Mouse (Mus musculus) forebrain, embryonic 16.5 days (tissue): ENCODE data around the gene Mmp25. TPM values are rescaled to one million over a fixed set of nuclear protein-coding genes. Genes with fewer than 3 reads are reported as not detected.
"Not testable (repeated sequence)": the region's sequence is repeated elsewhere in the genome, so short reads cannot be mapped to it uniquely, and the experiment has no call there.

Experiments used
- ATAC-seq: fragments of 200-750 bp; cut with Nextera tagmentation; 2 replicates; pipeline ENCODE4 v1.8.0; 2017; ENCODE audit warnings: mild to moderate bottlenecking, moderate library complexity
- H3K27ac ChIP-seq: fragments of 300-500 bp; sonication (generic); 2 replicates; pipeline ENCODE4 v1.5.1; 2014; ENCODE audit warnings: low read length, control low read depth
- H3K27me3 ChIP-seq: fragments of 300-500 bp; sonication (generic); replicated peaks from 2 replicates; pipeline ENCODE4 v1.6.1; 2014; ENCODE audit warnings: low read length; ENCODE audit not compliant: control insufficient read depth, insufficient read depth
- H3K36me3 ChIP-seq: fragments of 300-500 bp; sonication (generic); 2 replicates; pipeline ENCODE4 v1.6.1; 2014; ENCODE audit not compliant: control insufficient read depth, insufficient read depth
- H3K4me1 ChIP-seq: fragments of 300-500 bp; sonication (generic); replicated peaks from 2 replicates; pipeline ENCODE4 v1.6.1; 2014; ENCODE audit warnings: low read length; ENCODE audit not compliant: control insufficient read depth, insufficient read depth
- H3K4me2 ChIP-seq: fragments of 300-500 bp; sonication (generic); 2 replicates; pipeline ENCODE4 v1.6.1; 2014; ENCODE audit warnings: mild to moderate bottlenecking, low read length, control low read depth
- H3K4me3 ChIP-seq: fragments of 300-500 bp; sonication (generic); replicated peaks from 2 replicates; pipeline ENCODE4 v1.5.1; 2014; ENCODE audit warnings: mild to moderate bottlenecking, low read length, control low read depth
- H3K9ac ChIP-seq: fragments of 300-500 bp; sonication (generic); replicated peaks from 2 replicates; pipeline ENCODE4 v1.6.1; 2014; ENCODE audit warnings: low read depth, low read length, control low read depth
- H3K9me3 ChIP-seq: fragments of 300-500 bp; sonication (generic); 2 replicates; pipeline ENCODE4 v1.6.1; 2016; ENCODE audit warnings: low read length; ENCODE audit not compliant: control insufficient read depth
- WGBS: fragments of 180-500 bp; shearing (Covaris S2); extraction: QIAGEN DNeasy Blood & Tissue Kit; methylation state at CpG from one replicate; pipeline ENCODE4 v1.1.7; 2014; 5-methylcytosine and 5-hydroxymethylcytosine counted together
- polyA plus RNA-seq: library from polyadenylated mRNA; unstranded; fragments of >200 nt; fragmentation: Nextera tagmentation; extraction: Ambion mirVana; gene quantifications from 2 replicates; pipeline ENCODE4 v1.2.1, GENCODE M21; 2015

The Mmp25 gene
- polyA plus RNA-seq, 1 experiment from 2014 or later, result 1.2 TPM

- Histone ChIP-seq H3K4me2 (peak within 1 kb of the TSS; percentile 77), H3K27ac (peak within 1 kb of the TSS; percentile 35; the same call in 1 of the 2 replicates), H3K36me3 (no peaks in the 10 kb centered on the region), H3K4me3 (peak within 1 kb of the TSS; percentile 53), H3K4me1 (peaks cover 10% of the 10 kb centered on the region), H3K9me3 (no peaks in the 10 kb centered on the region), H3K9ac (peak within 1 kb of the TSS; percentile 55), H3K27me3 (no peaks in the 10 kb centered on the region)
- ATAC-seq, result peak; percentile 95
- 7% methylated on average over 31 of the region's 31 CpGs for WGBS
Measured at GRCm38 (mm10) chr17:23598582-23599552, 46.2 kb downstream of the Mmp25 start, which contains the start of gene Zfp13. TSS of gene Zfp13 (minus strand) at chr17:23599487.

DNA sequence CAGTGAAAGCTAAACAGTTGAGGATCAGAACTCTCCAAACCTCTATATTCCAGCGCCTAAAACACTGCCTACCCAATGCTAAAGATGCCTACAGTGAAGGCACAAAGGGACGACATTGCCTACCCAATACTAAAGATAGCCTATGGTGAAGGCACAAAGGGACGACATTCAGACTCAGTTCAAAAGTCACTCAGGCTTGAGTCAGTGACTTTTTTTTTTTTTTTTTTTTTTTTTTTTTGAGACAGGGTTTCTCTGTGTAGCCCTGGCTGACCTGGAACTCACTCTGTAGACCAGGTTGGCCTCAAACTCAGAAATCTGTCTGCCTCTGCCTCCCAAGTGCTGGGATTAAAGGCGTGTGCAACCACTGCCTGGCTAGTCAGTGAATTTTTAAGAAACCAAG lies 49.9 kb downstream of the Mmp25 start:
- H3K9me3 ChIP-seq, H3K27me3 ChIP-seq, H3K36me3 ChIP-seq, H3K4me3 ChIP-seq, H3K27ac ChIP-seq, H3K4me2 ChIP-seq, ATAC-seq, H3K9ac ChIP-seq: not testable (repeated sequence)
- peaks cover 21% of the 10 kb centered on the region for H3K4me1 ChIP-seq
- WGBS, result 74% methylated on average over 4 of the region's 4 CpGs

GRCm38 (mm10) chr17:23592926-23593300 lies 52.2 kb downstream of the Mmp25 start:
- Histone ChIP-seq H3K27me3 (no peaks in the 10 kb centered on the region), H3K27ac (peak overlapping the region; percentile 77), H3K4me2 (peak overlapping the region; percentile 82), H3K9me3 (no peaks in the 10 kb centered on the region), H3K9ac (peak overlapping the region; percentile 68), H3K36me3 (no peaks in the 10 kb centered on the region), H3K4me3 (peak overlapping the region; percentile 54), H3K4me1 (peaks cover 11% of the 10 kb centered on the region)
- peak; percentile 75 for ATAC-seq
- WGBS, result 9% methylated on average over 13 of the region's 13 CpGs

DNA sequence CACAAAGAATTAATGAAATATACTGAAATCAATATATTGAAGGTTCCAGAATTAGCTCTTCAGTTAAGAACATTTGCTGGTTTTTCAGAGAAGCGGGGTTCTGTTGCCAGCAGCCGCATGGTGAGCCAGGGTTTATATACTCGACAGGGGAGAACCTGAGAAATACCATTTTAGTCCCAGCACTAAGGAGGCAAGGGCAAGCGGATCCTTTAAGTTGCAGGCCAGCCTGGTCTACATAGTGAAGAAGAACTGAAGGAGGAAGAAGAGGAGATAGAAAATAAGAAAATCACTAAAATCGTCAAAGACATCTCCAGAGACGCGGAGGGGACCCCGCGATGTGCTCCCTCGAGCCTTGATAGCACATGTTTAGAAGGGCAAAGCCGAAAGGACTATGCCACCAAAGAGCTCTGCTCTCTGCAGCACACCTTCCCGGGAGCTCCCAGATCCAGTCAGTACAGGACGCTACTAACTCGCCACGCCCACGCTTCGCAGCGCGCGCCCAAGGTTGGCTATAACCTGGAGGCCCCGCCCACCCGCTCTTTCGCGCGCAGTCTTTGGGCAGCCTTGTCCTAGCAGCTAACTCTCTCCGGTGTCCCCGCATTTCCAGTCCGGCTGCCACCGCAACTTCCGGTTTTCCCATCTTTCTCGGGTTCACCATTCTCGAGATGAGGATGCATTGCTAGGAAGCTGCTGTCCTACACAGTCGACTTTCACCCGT lies 52.7 kb downstream of the Mmp25 start:
- H3K4me3 ChIP-seq, result peak overlapping the region; percentile 54
- 6% methylated on average over 34 of the region's 34 CpGs for WGBS

DNA sequence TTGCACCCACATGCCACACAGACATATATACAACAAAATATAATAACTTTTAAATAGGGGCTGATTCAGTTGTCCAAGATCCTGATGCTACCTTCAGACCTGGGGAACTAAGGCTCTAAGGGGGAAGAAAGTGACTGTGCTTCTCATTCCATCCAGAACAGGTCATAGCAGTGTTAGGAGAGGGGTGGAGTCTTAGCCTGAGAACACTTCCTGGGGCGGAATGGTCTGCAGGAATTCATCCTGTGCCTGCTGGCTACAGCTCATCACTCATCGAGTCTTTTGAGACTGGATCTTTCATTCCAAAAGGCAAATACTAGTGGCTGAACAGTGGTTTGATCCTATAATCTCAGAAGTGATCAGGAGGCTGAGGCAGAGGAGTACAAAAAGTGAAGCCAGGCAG lies 57.8 kb downstream of the Mmp25 start:
- H3K36me3 ChIP-seq, result no peaks in the 10 kb centered on the region
- H3K27me3 ChIP-seq, result no peaks in the 10 kb centered on the region
- no peak overlapping the region for H3K9ac ChIP-seq
- H3K4me2 ChIP-seq, result no peak overlapping the region
- WGBS, result 77% methylated on average over 2 of the region's 2 CpGs
- no peak for ATAC-seq
- no peak overlapping the region for H3K4me3 ChIP-seq
- H3K9me3 ChIP-seq, result no peaks in the 10 kb centered on the region
- H3K27ac ChIP-seq, result no peak overlapping the region
- peaks cover 31% of the 10 kb centered on the region for H3K4me1 ChIP-seq

More for the DNA sequence above, 52.7 kb downstream of the Mmp25 start:
- no peaks in the 10 kb centered on the region for H3K27me3 ChIP-seq
- H3K4me2 ChIP-seq, result peak overlapping the region; percentile 82
- peak overlapping the region; percentile 68 for H3K9ac ChIP-seq
- ATAC-seq, result peak; percentile 99
- peak overlapping the region; percentile 77 for H3K27ac ChIP-seq
- no peaks in the 10 kb centered on the region for H3K9me3 ChIP-seq
- H3K36me3 ChIP-seq, result no peaks in the 10 kb centered on the region
- peaks cover 11% of the 10 kb centered on the region for H3K4me1 ChIP-seq

DNA sequence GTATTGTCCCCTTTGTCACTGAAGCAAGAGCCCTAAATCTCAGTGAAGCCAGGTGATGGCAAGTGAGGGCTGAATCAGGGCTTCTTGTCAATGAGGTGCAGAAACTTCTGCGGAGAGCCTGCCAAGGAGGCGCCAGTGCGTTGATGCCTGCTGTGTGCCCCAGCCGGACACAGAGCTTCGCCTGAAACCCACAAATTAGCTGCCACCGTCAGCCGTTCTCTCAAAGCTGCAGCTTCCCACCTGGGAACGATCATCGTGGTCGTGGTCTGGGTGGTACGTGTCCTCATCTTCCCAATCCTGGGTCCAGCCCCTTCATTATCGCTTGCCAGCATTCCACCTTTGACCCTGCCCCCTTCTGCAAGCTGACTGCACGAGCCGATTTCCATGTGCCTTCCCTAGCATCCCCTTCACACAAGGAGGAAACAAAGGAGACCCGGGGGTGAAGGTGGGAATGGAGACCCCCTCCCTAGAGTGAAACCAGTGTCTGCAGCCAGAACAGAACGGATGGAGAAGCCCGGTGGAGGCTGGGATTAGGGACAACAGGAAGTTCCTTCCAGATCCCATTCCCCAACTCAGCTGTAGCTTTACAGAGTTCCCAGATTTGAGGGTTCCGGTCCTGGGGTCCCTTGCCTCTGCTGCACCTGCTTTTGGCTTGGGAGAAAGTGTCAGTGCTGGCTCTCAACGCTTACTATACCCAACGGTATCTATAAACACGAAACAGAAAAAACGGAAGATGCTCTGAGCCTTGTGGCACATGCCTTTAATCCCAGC lies 59.2 kb downstream of the Mmp25 start:
- under 1% methylated on average over 22 of the region's 22 CpGs for WGBS
- Histone ChIP-seq H3K27ac (0 out of 2 replicates have a peak overlapping the region, but pooled peaks have one; percentile 9), H3K9ac (peak overlapping the region; percentile 85), H3K36me3 (no peaks in the 10 kb centered on the region), H3K4me1 (peaks cover 26% of the 10 kb centered on the region), H3K9me3 (no peaks in the 10 kb centered on the region), H3K4me2 (peak overlapping the region; percentile 82), H3K27me3 (no peaks in the 10 kb centered on the region), H3K4me3 (peak overlapping the region; percentile 72)
- peak; percentile 95 for ATAC-seq

DNA sequence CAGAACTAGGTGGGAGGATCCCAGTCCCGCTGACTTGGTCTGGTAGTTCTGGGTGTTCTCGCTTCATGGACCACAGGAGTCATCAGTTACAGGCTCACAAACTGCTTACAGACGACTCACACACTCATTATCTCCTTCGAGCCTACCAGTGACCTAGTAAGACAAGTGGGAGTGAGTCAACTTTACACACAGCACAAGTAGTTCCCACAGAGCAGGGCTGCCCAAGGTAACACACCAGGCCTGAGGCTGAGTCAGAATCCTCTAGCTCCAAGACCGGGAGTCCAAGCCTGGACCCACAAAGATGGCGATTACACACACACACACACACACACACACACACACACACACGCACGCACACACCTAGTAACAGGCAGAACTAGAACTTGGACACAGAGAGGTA lies 60.3 kb downstream of the Mmp25 start:
- ATAC-seq, result no peak

More for the DNA sequence above, 60.3 kb downstream of the Mmp25 start:
- peak overlapping the region; percentile 82 for H3K4me2 ChIP-seq
- H3K36me3 ChIP-seq, result peaks cover 9% of the 10 kb centered on the region
- H3K4me3 ChIP-seq, result peak overlapping the region; percentile 72
- H3K4me1 ChIP-seq, result peaks cover 26% of the 10 kb centered on the region
- H3K9me3 ChIP-seq, result no peaks in the 10 kb centered on the region
- H3K27ac ChIP-seq, result no peak overlapping the region
- H3K9ac ChIP-seq, result no peak overlapping the region
- WGBS, result 86% methylated on average over 8 of the region's 8 CpGs
- H3K27me3 ChIP-seq, result no peaks in the 10 kb centered on the region
